Mouse (Mus musculus): ENCODE measurements around the gene Polr2g. TPM values are rescaled to one million over a fixed set of nuclear protein-coding genes. Genes with fewer than 3 reads are reported as not detected.
"Not testable (repeated sequence)": the region's sequence is repeated elsewhere in the genome, so short reads cannot be mapped to it uniquely, and the experiment has no call there.

Gene Polr2g
- polyA plus RNA-seq, 1 experiment from 2014 or later = 126 TPM

DNA sequence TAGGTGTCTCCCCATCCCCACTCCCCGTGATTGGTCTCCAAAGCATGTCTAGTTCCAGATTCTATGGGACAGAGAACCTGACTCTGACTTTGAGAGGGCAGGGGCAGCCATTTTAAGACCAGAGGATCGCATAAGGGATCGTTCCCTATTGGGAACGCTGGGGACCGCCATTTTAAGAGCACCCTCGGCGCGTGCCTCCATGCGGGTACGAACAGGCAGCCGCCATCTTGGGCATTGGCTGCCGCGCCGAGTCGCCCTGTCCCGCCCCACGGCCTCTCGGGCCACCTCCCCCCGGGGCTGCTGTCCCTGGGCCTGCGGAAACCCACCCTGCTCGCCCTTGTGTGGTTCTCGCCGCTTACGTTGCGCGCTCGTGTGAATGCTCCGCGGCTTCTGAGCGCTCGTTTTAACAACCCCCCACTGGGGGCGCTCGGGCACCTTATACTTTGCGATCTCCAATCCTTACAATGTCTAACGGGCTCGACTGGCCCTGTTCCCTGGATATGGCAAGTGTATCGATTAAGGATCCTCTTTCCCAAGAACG lies 38.9 kb upstream of the Polr2g start, which contains the start of gene Bscl2:
Gene Bscl2, plus strand, starts transcription at position 217 of the 541 bp plus-strand sequence.
- Histone ChIP-seq H3K36me3 (ENCODE audit: control insufficient read depth, insufficient read depth) (peaks cover 26% of the 10 kb centered on the region), H3K9ac (ENCODE audit: low read length) (peak within 1 kb of the TSS; percentile 86), H3K27ac (ENCODE audit: low read length) (peak within 1 kb of the TSS; percentile 98), H3K9me3 (replicated peaks; ENCODE audit: control insufficient read depth, low read length) (no peaks in the 10 kb centered on the region), H3K4me3 (ENCODE audit: low read length) (peak within 1 kb of the TSS; percentile 74), H3K4me1 (ENCODE audit: control insufficient read depth, insufficient read depth, low read length) (peaks cover 26% of the 10 kb centered on the region), H3K27me3 (ENCODE audit: control insufficient read depth, insufficient read depth, low read length) (no peaks in the 10 kb centered on the region), H3K4me2 (ENCODE audit: low read depth, low read length) (peak within 1 kb of the TSS; percentile 99)
- WGBS = under 1% methylated on average over 38 of the region's 38 CpGs
- peak; percentile 63 for ATAC-seq (replicated peaks; ENCODE audit: extremely low read depth, insufficient read depth, low FRiP score)

- not testable (repeated sequence) for ATAC-seq (replicated peaks; ENCODE audit: extremely low read depth, insufficient read depth, low FRiP score); H3K9me3 ChIP-seq (replicated peaks; ENCODE audit: control insufficient read depth, low read length); H3K27ac ChIP-seq (ENCODE audit: low read length); H3K4me2 ChIP-seq (ENCODE audit: low read depth, low read length); H3K27me3 ChIP-seq (ENCODE audit: control insufficient read depth, insufficient read depth, low read length); H3K4me3 ChIP-seq (ENCODE audit: low read length); H3K9ac ChIP-seq (ENCODE audit: low read length)
- Histone ChIP-seq H3K36me3 (ENCODE audit: control insufficient read depth, insufficient read depth) (peaks cover 34% of the 10 kb centered on the region), H3K4me1 (ENCODE audit: control insufficient read depth, insufficient read depth, low read length) (peaks cover 26% of the 10 kb centered on the region)
- 96% methylated on average over 10 of the region's 10 CpGs for WGBS
Observed at GRCm38 (mm10) chr19:8836327-8836726, 38.0 kb upstream of the Polr2g start.

GRCm38 (mm10) chr19:8832971-8833370 lies 34.6 kb upstream of the Polr2g start:
- Histone ChIP-seq H3K27me3 (ENCODE audit: control insufficient read depth, insufficient read depth, low read length) (no peaks in the 10 kb centered on the region), H3K36me3 (ENCODE audit: control insufficient read depth, insufficient read depth) (peaks cover 67% of the 10 kb centered on the region), H3K4me2 (ENCODE audit: low read depth, low read length) (no peak overlapping the region), H3K4me1 (ENCODE audit: control insufficient read depth, insufficient read depth, low read length) (peaks cover under 1% of the 10 kb centered on the region; the same call in 1 of the 2 replicates), H3K9me3 (replicated peaks; ENCODE audit: control insufficient read depth, low read length) (no peaks in the 10 kb centered on the region), H3K4me3 (ENCODE audit: low read length) (no peak overlapping the region), H3K27ac (ENCODE audit: low read length) (no peak overlapping the region), H3K9ac (ENCODE audit: low read length) (no peak overlapping the region)
- 87% methylated on average over 4 of the region's 4 CpGs for WGBS
- ATAC-seq (replicated peaks; ENCODE audit: extremely low read depth, insufficient read depth, low FRiP score) = no peak

DNA sequence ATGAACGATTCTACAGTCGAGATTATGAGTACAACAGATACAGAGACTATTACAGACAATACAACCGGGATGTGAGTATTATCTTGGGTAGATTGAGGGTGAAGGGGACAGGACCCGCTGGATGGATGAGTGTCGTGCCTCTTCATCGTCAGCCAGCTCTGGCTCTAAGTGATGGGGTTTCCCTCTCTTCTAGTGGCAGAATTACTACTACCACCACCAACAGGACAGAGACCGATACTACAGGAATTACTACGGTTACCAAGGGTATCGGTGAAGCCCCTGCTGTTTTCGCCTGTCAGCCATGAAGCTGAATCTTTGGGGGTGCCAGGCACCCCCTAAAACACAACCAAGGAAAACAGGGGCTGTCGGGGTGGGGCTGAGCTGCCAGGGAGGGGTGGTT lies 32.9 kb upstream of the Polr2g start:
- Histone ChIP-seq H3K36me3 (ENCODE audit: control insufficient read depth, insufficient read depth) (peaks cover 82% of the 10 kb centered on the region), H3K4me1 (ENCODE audit: control insufficient read depth, insufficient read depth, low read length) (no peaks in the 10 kb centered on the region), H3K4me2 (ENCODE audit: low read depth, low read length) (no peak overlapping the region), H3K4me3 (ENCODE audit: low read length) (no peak overlapping the region), H3K27me3 (ENCODE audit: control insufficient read depth, insufficient read depth, low read length) (no peaks in the 10 kb centered on the region), H3K9me3 (replicated peaks; ENCODE audit: control insufficient read depth, low read length) (no peaks in the 10 kb centered on the region), H3K27ac (ENCODE audit: low read length) (no peak overlapping the region), H3K9ac (ENCODE audit: low read length) (no peak overlapping the region)
- WGBS = 83% methylated on average over 11 of the region's 11 CpGs
- no peak for ATAC-seq (replicated peaks; ENCODE audit: extremely low read depth, insufficient read depth, low FRiP score)

DNA sequence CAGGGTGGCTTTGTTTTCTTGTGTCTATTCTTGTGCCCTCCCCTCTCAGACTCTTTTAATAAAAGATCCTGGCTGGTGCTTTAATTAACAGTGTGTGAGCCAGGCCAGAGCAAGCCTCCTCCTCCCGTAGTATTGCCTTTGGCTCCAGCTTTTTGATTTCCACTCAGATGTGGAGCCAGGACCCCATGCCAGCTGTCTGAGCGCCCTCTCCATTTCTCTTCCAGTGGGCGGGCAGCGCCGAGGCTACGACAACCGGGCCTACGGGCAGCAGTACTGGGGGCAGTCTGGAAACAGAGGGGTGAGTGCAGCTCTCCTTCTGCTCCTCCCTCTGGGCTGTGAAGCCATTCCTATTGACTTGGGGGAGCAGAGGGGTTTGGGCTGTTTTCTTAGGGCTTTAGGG lies 32.3 kb upstream of the Polr2g start:
- no peak overlapping the region for H3K4me3 ChIP-seq (ENCODE audit: low read length)
- no peak overlapping the region for H3K9ac ChIP-seq (ENCODE audit: low read length)
- H3K27ac ChIP-seq (ENCODE audit: low read length) = no peak overlapping the region
- no peak overlapping the region for H3K4me2 ChIP-seq (ENCODE audit: low read depth, low read length)
- H3K36me3 ChIP-seq (ENCODE audit: control insufficient read depth, insufficient read depth) = peaks cover 85% of the 10 kb centered on the region
- ATAC-seq (replicated peaks; ENCODE audit: extremely low read depth, insufficient read depth, low FRiP score) = no peak
- no peaks in the 10 kb centered on the region for H3K27me3 ChIP-seq (ENCODE audit: control insufficient read depth, insufficient read depth, low read length)
- 87% methylated on average over 8 of the region's 8 CpGs for WGBS
- H3K4me1 ChIP-seq (ENCODE audit: control insufficient read depth, insufficient read depth, low read length) = no peaks in the 10 kb centered on the region
- H3K9me3 ChIP-seq (replicated peaks; ENCODE audit: control insufficient read depth, low read length) = no peaks in the 10 kb centered on the region

- Histone ChIP-seq H3K4me1 (ENCODE audit: control insufficient read depth, insufficient read depth, low read length) (no peaks in the 10 kb centered on the region), H3K36me3 (ENCODE audit: control insufficient read depth, insufficient read depth) (peaks cover 87% of the 10 kb centered on the region), H3K4me2 (ENCODE audit: low read depth, low read length) (no peak within 1 kb of the TSS), H3K4me3 (ENCODE audit: low read length) (no peak within 1 kb of the TSS), H3K9ac (ENCODE audit: low read length) (no peak within 1 kb of the TSS), H3K9me3 (replicated peaks; ENCODE audit: control insufficient read depth, low read length) (no peaks in the 10 kb centered on the region), H3K27me3 (ENCODE audit: control insufficient read depth, insufficient read depth, low read length) (no peaks in the 10 kb centered on the region), H3K27ac (ENCODE audit: low read length) (no peak within 1 kb of the TSS)
- ATAC-seq (replicated peaks; ENCODE audit: extremely low read depth, insufficient read depth, low FRiP score) = no peak
- 80% methylated on average over 8 of the region's 8 CpGs for WGBS
Observed at GRCm38 (mm10) chr19:8829660-8830059, 31.3 kb upstream of the Polr2g start, which contains the start of gene AC129217.1. Gene AC129217.1 (plus strand): TSS chr19:8829773.

- H3K9ac ChIP-seq (ENCODE audit: low read length) = no peak overlapping the region
- H3K4me2 ChIP-seq (ENCODE audit: low read depth, low read length) = peak overlapping the region; percentile 88
- WGBS = 64% methylated on average over 8 of the region's 8 CpGs
- H3K27me3 ChIP-seq (ENCODE audit: control insufficient read depth, insufficient read depth, low read length) = no peaks in the 10 kb centered on the region
- no peak overlapping the region for H3K27ac ChIP-seq (ENCODE audit: low read length)
- peak overlapping the region; percentile 33 for H3K4me3 ChIP-seq (ENCODE audit: low read length)
- peaks cover 42% of the 10 kb centered on the region for H3K36me3 ChIP-seq (ENCODE audit: control insufficient read depth, insufficient read depth)
- no peak for ATAC-seq (replicated peaks; ENCODE audit: extremely low read depth, insufficient read depth, low FRiP score)
- no peaks in the 10 kb centered on the region for H3K9me3 ChIP-seq (replicated peaks; ENCODE audit: control insufficient read depth, low read length)
- peaks cover 18% of the 10 kb centered on the region for H3K4me1 ChIP-seq (ENCODE audit: control insufficient read depth, insufficient read depth, low read length)
Observed at GRCm38 (mm10) chr19:8822696-8823095, 24.3 kb upstream of the Polr2g start.

- WGBS = under 1% methylated on average over 7 of the region's 7 CpGs
- no peaks in the 10 kb centered on the region for H3K9me3 ChIP-seq (replicated peaks; ENCODE audit: control insufficient read depth, low read length)
- H3K4me3 ChIP-seq (ENCODE audit: low read length) = peak overlapping the region; percentile 100
- H3K27me3 ChIP-seq (ENCODE audit: control insufficient read depth, insufficient read depth, low read length) = no peaks in the 10 kb centered on the region
- peak overlapping the region; percentile 98 for H3K9ac ChIP-seq (ENCODE audit: low read length)
- H3K36me3 ChIP-seq (ENCODE audit: control insufficient read depth, insufficient read depth) = peaks cover 33% of the 10 kb centered on the region
- peak overlapping the region; percentile 100 for H3K27ac ChIP-seq (ENCODE audit: low read length)
- peak overlapping the region; percentile 88 for H3K4me2 ChIP-seq (ENCODE audit: low read depth, low read length)
- H3K4me1 ChIP-seq (ENCODE audit: control insufficient read depth, insufficient read depth, low read length) = peaks cover 29% of the 10 kb centered on the region
- ATAC-seq (replicated peaks; ENCODE audit: extremely low read depth, insufficient read depth, low FRiP score) = no peak
Observed at GRCm38 (mm10) chr19:8821146-8821545, 22.8 kb upstream of the Polr2g start.

DNA sequence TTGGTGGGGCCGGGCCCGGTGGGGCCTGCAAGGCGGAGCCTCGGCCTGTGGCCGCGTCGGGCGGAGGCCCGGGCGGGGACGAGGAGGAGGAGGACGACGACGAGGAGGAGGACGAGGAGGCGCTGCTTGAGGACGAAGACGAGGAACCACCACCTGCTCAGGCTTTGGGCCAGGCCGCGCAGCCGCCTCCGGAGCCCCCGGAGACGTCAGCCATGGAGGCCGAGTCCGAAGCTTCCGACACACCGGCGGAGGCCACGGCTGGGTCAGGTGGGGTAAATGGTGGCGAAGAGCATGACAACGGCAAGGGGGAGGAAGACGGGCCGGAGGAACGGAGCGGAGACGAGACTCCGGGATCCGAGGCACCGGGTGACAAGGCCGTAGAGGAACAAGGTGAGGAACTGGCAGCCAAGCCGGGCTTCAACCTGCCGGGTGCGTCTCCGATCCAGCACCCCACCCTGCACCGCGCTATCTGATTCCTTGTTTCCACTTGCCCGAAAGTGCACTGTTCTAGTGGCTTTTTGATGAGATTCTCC lies 22.1 kb upstream of the Polr2g start:
- ATAC-seq (replicated peaks; ENCODE audit: extremely low read depth, insufficient read depth, low FRiP score) = peak; percentile 13
- H3K4me2 ChIP-seq (ENCODE audit: low read depth, low read length) = peak overlapping the region; percentile 88

More for the DNA sequence above, 22.1 kb upstream of the Polr2g start:
- peaks cover 29% of the 10 kb centered on the region for H3K4me1 ChIP-seq (ENCODE audit: control insufficient read depth, insufficient read depth, low read length)
- peak overlapping the region; percentile 100 for H3K4me3 ChIP-seq (ENCODE audit: low read length)
- H3K9ac ChIP-seq (ENCODE audit: low read length) = peak overlapping the region; percentile 98
- no peaks in the 10 kb centered on the region for H3K9me3 ChIP-seq (replicated peaks; ENCODE audit: control insufficient read depth, low read length)
- peaks cover 31% of the 10 kb centered on the region for H3K36me3 ChIP-seq (ENCODE audit: control insufficient read depth, insufficient read depth)
- under 1% methylated on average over 47 of the region's 48 CpGs for WGBS
- H3K27ac ChIP-seq (ENCODE audit: low read length) = peak overlapping the region; percentile 100
- H3K27me3 ChIP-seq (ENCODE audit: control insufficient read depth, insufficient read depth, low read length) = no peaks in the 10 kb centered on the region

Data from heart, embryonic 16.5 days (tissue).